Mouse (Mus musculus) embryo, embryonic 10 days (tissue): ENCODE measurements around the gene Zfy2.

Source experiments
- DNase-seq: peaks from one replicate; pipeline ENCODE4 v3.0.0-alpha.2; 2015; ENCODE audit warnings: low spot score

Zfy2 gene

GRCm38 (mm10) chrY:2170309-2170708 lies at the start of gene Zfy2:
TSS of gene Zfy2 (minus strand) at chrY:2170409.
- DNase-seq = no peak
